Mouse (Mus musculus) ES-Bruce4 (cell line): Measurements from ENCODE around the gene 2200002D01Rik. TPM values are rescaled to one million over a fixed set of nuclear protein-coding genes. Genes with fewer than 3 reads are reported as not detected.

ENCODE experiments used
- H3K27ac ChIP-seq: 2 replicates; pipeline ENCODE4 v1.5.1; 2012; ENCODE audit warnings: low read length, inconsistent platforms; ENCODE audit not compliant: insufficient read depth
- H3K27me3 ChIP-seq: 2 replicates; pipeline ENCODE4 v1.6.1; 2012; ENCODE audit warnings: mild to moderate bottlenecking, low read length, inconsistent platforms; ENCODE audit not compliant: control insufficient read depth, poor library complexity, insufficient read depth, severe bottlenecking
- H3K36me3 ChIP-seq: 2 replicates; pipeline ENCODE4 v1.6.1; 2012; ENCODE audit warnings: inconsistent platforms, mild to moderate bottlenecking, low read length, moderate library complexity; ENCODE audit not compliant: control insufficient read depth, poor library complexity, insufficient read depth, severe bottlenecking
- H3K4me1 ChIP-seq: one replicate; pipeline ENCODE4 v1.8.1; 2011; ENCODE audit warnings: low read length; ENCODE audit not compliant: control insufficient read depth, insufficient read depth
- H3K4me3 ChIP-seq: 2 replicates; pipeline ENCODE4 v1.5.1; 2011; ENCODE audit warnings: low read depth, mild to moderate bottlenecking, low read length
- H3K9ac ChIP-seq: 2 replicates; pipeline ENCODE4 v1.6.1; 2012; ENCODE audit warnings: low read depth, mild to moderate bottlenecking, inconsistent platforms; ENCODE audit not compliant: poor library complexity, severe bottlenecking
- H3K9me3 ChIP-seq: replicated peaks from 2 replicates; pipeline ENCODE4 v1.6.1; 2012; ENCODE audit warnings: mild to moderate bottlenecking, low read length, inconsistent platforms; ENCODE audit not compliant: control insufficient read depth, poor library complexity, insufficient read depth, severe bottlenecking
- CTCF ChIP-seq: IDR thresholded peaks from one replicate; pipeline ENCODE4 v1.8.1; 2011; ENCODE audit warnings: low read depth, low read length
- EP300 ChIP-seq: IDR thresholded peaks from 2 replicates; pipeline ENCODE4 v1.6.1; 2011; ENCODE audit warnings: low read depth, low read length; ENCODE audit not compliant: insufficient read depth
- POLR2A ChIP-seq: IDR thresholded peaks from one replicate; pipeline ENCODE4 v1.8.1; 2011; ENCODE audit warnings: low read length; ENCODE audit not compliant: insufficient read depth
- polyA plus RNA-seq: library from polyadenylated mRNA; stranded (reverse); fragments of >200 nt; gene quantifications from 2 replicates; pipeline ENCODE4 v1.2.4, GENCODE M21; 2011; ENCODE audit warnings: low read depth; ENCODE audit not compliant: missing spikeins, insufficient read depth, insufficient read length

2200002D01Rik gene
- 33.6 and 34.1 TPM in 2 replicates for polyA plus RNA-seq

GRCm38 (mm10) chr7:29248261-29248841 lies at the start of gene 2200002D01Rik:
Gene 2200002D01Rik, minus strand, starts transcription at chr7:29248466.
- Histone ChIP-seq H3K4me1 (no peaks in the 10 kb centered on the region), H3K27me3 (no peaks in the 10 kb centered on the region), H3K4me3 (peak within 1 kb of the TSS; percentile 44), H3K36me3 (no peaks in the 10 kb centered on the region), H3K9me3 (no peaks in the 10 kb centered on the region), H3K27ac (peak within 1 kb of the TSS; percentile 59), H3K9ac (peak within 1 kb of the TSS; percentile 59)
- TF ChIP-seq POLR2A (no peak), EP300 (peak; percentile 72; the same call in 1 of the 2 replicates)

GRCm38 (mm10) chr7:29296998-29297397 lies 48.7 kb upstream of the 2200002D01Rik start:
- H3K36me3 ChIP-seq, result no peaks in the 10 kb centered on the region
- H3K9me3 ChIP-seq, result no peaks in the 10 kb centered on the region
- no peaks in the 10 kb centered on the region for H3K27me3 ChIP-seq
- no peak overlapping the region for H3K4me3 ChIP-seq
- TF ChIP-seq CTCF, result peak; percentile 86
- no peak for TF ChIP-seq POLR2A
- TF ChIP-seq EP300, result no peak
- H3K9ac ChIP-seq, result no peak overlapping the region
- no peak overlapping the region for H3K27ac ChIP-seq
- peaks cover 6% of the 10 kb centered on the region for H3K4me1 ChIP-seq

DNA sequence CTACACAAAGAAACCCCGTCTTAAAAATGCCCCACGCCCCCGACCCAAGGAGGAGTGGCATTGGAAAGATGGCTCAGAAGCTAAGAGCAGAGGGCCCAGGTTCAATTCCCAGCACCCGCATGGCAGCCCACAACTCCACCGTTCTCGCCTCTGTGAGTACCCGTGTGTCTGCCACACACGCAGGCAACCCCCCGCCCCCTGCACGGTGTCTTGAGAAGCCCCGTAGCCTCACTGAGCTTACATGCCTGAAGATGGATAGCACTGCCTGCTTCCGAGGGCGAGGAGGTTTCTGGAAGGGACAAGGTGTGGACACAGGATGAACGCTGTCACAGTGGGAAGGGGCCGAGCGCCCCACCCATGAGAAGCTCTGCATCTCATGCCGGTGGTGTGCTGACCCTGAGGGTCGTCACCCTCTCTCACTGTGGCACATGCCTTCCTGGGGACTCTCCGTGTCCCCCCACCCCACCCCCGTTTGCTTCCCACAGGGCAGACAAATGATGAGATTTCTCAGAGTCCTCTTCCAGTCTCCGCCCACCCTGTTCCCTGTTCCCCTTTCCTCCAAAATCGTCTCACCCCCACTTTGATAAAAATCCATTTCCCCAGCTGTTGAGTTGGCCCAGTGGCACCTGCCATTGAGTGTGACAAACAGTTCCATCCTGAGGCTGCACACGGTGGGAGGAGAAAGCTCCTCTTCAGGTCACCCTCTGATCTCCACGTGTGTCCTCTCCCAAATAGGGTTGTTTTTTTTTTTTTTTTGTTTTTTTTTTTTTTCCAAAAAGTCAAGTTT lies 47.8 kb upstream of the 2200002D01Rik start:
- H3K27ac ChIP-seq, result no peak overlapping the region
- TF ChIP-seq CTCF, result no peak
- no peak for TF ChIP-seq POLR2A
- no peak for TF ChIP-seq EP300

DNA sequence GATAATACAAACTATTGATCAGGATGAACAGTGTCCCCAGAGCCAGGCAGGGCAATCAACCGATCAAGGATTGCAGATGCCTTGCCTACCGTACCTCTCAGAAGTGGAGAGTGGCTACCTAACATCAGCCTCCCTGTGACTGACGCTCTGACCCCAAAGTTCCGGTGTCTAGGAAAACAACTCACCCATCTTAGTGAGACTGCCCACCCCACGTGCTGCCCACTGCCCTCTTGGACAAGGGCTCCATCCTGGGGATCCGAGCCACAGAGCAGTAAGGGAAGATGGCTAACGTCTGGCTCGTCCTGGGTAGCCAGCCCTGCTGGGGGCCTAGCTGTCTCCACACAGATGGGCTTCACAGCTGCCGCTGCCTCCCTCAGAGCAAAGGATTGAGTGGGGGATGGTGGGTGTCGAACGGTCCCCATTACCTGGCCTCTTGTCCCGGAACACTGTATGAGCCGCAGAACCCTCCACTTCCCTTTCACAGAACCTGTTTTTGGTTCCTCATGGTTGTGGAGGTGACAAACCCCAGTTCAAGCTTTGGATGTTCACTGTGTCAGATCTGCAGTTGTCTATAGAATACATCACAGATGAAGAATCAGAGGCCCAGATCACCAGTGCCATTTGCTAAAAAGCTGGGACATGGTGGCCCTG lies 46.0 kb upstream of the 2200002D01Rik start:
- peak overlapping the region; percentile 75 for H3K27ac ChIP-seq
- H3K27me3 ChIP-seq, result no peaks in the 10 kb centered on the region
- no peak for TF ChIP-seq CTCF
- TF ChIP-seq POLR2A, result no peak
- no peak for TF ChIP-seq EP300
- no peak overlapping the region for H3K4me3 ChIP-seq
- H3K9me3 ChIP-seq, result no peaks in the 10 kb centered on the region
- H3K36me3 ChIP-seq, result no peaks in the 10 kb centered on the region
- H3K9ac ChIP-seq, result peak overlapping the region; percentile 20; the same call in 1 of the 2 replicates
- peaks cover 17% of the 10 kb centered on the region for H3K4me1 ChIP-seq

More for the DNA sequence above, 47.8 kb upstream of the 2200002D01Rik start:
- Histone ChIP-seq H3K4me1 (peaks cover 10% of the 10 kb centered on the region), H3K27me3 (no peaks in the 10 kb centered on the region), H3K36me3 (no peaks in the 10 kb centered on the region), H3K9ac (peak overlapping the region; percentile 5; the same call in 1 of the 2 replicates), H3K9me3 (no peaks in the 10 kb centered on the region), H3K4me3 (peak overlapping the region; percentile 1; the same call in 1 of the 2 replicates)

DNA sequence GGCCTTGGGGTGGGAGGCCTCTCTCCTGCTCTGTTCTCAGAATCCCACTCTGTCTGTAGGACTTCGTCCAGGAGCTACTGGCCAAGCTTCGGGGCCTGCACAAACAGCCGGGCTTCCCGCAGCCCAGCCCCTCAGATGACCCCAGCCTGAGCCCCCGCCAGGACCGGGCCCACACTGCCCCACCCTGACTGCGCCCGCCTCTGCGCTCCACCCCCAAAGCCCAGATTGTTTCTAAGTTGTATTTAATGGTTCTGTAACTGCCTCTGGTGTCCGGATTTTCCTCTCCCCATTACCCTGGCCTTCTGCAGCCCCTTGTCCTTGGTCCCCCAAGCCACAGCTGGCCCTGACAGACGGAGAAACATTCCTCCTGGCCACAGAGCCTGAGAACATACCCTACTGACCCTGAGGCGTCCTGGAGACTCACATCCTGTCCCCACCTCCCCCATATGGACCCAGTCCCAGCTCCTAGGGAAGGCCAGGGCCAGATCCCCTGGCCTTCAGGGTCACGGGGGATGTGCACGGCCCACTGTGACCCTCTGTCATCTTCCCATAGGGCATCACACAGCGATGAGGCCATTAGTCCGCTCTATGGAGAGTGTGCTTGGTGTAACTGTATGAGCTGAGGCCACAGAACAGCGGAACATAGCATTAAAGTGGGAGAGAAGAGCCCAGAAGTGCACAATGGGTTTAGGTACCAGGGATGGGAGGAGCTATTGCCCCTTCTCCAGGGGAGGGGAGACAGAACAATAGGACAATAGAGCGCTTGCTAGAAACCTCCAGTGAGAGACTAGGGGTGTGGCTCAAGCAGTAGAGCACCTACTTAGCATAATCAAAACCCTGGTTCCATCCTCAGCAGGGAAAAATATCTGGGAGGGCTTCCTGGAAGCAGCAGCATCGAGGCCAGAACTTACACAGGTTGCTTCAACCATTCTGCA lies 45.1 kb upstream of the 2200002D01Rik start:
- Histone ChIP-seq H3K9ac (peak overlapping the region; percentile 19), H3K4me1 (peaks cover 17% of the 10 kb centered on the region), H3K4me3 (0 out of 2 replicates have a peak overlapping the region, but pooled peaks have one; percentile 21), H3K9me3 (no peaks in the 10 kb centered on the region), H3K27ac (peak overlapping the region; percentile 86), H3K27me3 (no peaks in the 10 kb centered on the region), H3K36me3 (no peaks in the 10 kb centered on the region)
- TF ChIP-seq CTCF, result no peak
- TF ChIP-seq EP300, result peak; percentile 58; the same call in 1 of the 2 replicates
